Mouse (Mus musculus) urinary bladder, postnatal 4 days (tissue): ENCODE measurements around the gene Fzd4.

Source experiments
- DNase-seq, 2 experiments: peaks; one replicate each; pipeline ENCODE4 v3.0.0; 2021 to 2022; ENCODE audit warnings: low spot score in 2 of 2

The Fzd4 gene

GRCm38 (mm10) chr7:89404081-89404733, at the start of gene Fzd4, which contains the start of gene Tmem135:
Fzd4 (plus strand) TSS chr7:89404355.
Tmem135 (minus strand) TSS chr7:89404222.
- peak; percentile 91 to 94 for DNase-seq

- no peak for DNase-seq
Observed at GRCm38 (mm10) chr7:89355519-89356255, 48.5 kb upstream of the Fzd4 start.

- no peak for DNase-seq
Observed at GRCm38 (mm10) chr7:89356307-89356706, 47.8 kb upstream of the Fzd4 start.

GRCm38 (mm10) chr7:89363975-89364374, 40.2 kb upstream of the Fzd4 start:
- no peak for DNase-seq

- DNase-seq = no peak
Observed at GRCm38 (mm10) chr7:89365135-89365880, 38.8 kb upstream of the Fzd4 start.

GRCm38 (mm10) chr7:89367643-89368042, 36.5 kb upstream of the Fzd4 start:
- no peak for DNase-seq

- DNase-seq = no peak
Observed at GRCm38 (mm10) chr7:89370086-89370485, 34.1 kb upstream of the Fzd4 start.

- no peak for DNase-seq
Observed at GRCm38 (mm10) chr7:89370917-89371316, 33.2 kb upstream of the Fzd4 start.

GRCm38 (mm10) chr7:89371623-89372295, 32.4 kb upstream of the Fzd4 start:
- DNase-seq = no peak

- DNase-seq = no peak
Observed at GRCm38 (mm10) chr7:89380935-89381705, 23.0 kb upstream of the Fzd4 start.

- DNase-seq = no peak
Observed at GRCm38 (mm10) chr7:89382892-89383291, 21.3 kb upstream of the Fzd4 start.

- peak in 1 of 2 experiments; percentile 16 for DNase-seq
Observed at GRCm38 (mm10) chr7:89388981-89389380, 15.2 kb upstream of the Fzd4 start.

- no peak for DNase-seq
Observed at GRCm38 (mm10) chr7:89390660-89391059, 13.5 kb upstream of the Fzd4 start.

GRCm38 (mm10) chr7:89391281-89391680, 12.9 kb upstream of the Fzd4 start:
- DNase-seq = no peak

- peak in 1 of 2 experiments; percentile 8 for DNase-seq
Observed at GRCm38 (mm10) chr7:89391831-89392230, 12.3 kb upstream of the Fzd4 start.

GRCm38 (mm10) chr7:89392388-89392787, 11.8 kb upstream of the Fzd4 start:
- peak in 1 of 2 experiments; percentile 10 for DNase-seq

- DNase-seq = no peak
Observed at GRCm38 (mm10) chr7:89392825-89393224, 11.3 kb upstream of the Fzd4 start.

GRCm38 (mm10) chr7:89395399-89395798, 8.8 kb upstream of the Fzd4 start:
- DNase-seq = no peak

GRCm38 (mm10) chr7:89396386-89396785, 7.8 kb upstream of the Fzd4 start:
- DNase-seq = peak in 1 of 2 experiments; percentile 10

- no peak for DNase-seq
Observed at GRCm38 (mm10) chr7:89397837-89398534, 6.2 kb upstream of the Fzd4 start.
